Mouse (Mus musculus): ENCODE data around the gene Acap1. TPM values are rescaled to one million over a fixed set of nuclear protein-coding genes. Genes with fewer than 3 reads are reported as not detected.
"Not testable (repeated sequence)": the region's sequence is repeated elsewhere in the genome, so short reads cannot be mapped to it uniquely, and the experiment has no call there.

The Acap1 gene
- polyA plus RNA-seq, 1 experiment from 2014 or later, result 8.7 TPM

GRCm38 (mm10) chr11:69917379-69917948 lies 22.1 kb upstream of the Acap1 start:
- Histone ChIP-seq H3K9me3 (ENCODE audit: control insufficient read depth, low read length) (no peaks in the 10 kb centered on the region), H3K4me1 (replicated peaks; ENCODE audit: control insufficient read depth, insufficient read depth, low read length) (peaks cover 44% of the 10 kb centered on the region), H3K36me3 (ENCODE audit: control insufficient read depth, insufficient read depth, low read length) (peaks cover 40% of the 10 kb centered on the region), H3K9ac (ENCODE audit: low read depth, low read length) (no peak overlapping the region; the same call in 1 of the 2 replicates), H3K4me2 (peak overlapping the region; percentile 96), H3K27me3 (replicated peaks; ENCODE audit: control insufficient read depth, insufficient read depth, low read length) (no peaks in the 10 kb centered on the region), H3K4me3 (ENCODE audit: low read depth, low read length) (peak overlapping the region; percentile 10), H3K27ac (ENCODE audit: low read depth, low read length) (peak overlapping the region; percentile 96)
- ATAC-seq (replicated peaks; ENCODE audit: low FRiP score) (no peak), DNase-seq (ENCODE audit: low spot score) (no peak)
- WGBS, result 76% methylated on average over 8 of the region's 8 CpGs

- peak overlapping the region; percentile 94 for H3K4me3 ChIP-seq (ENCODE audit: low read depth, low read length)
- H3K4me2 ChIP-seq, result peak overlapping the region; percentile 96
- 37% methylated on average over 7 of the region's 7 CpGs for WGBS
- H3K4me1 ChIP-seq (replicated peaks; ENCODE audit: control insufficient read depth, insufficient read depth, low read length), result peaks cover 43% of the 10 kb centered on the region
- H3K27me3 ChIP-seq (replicated peaks; ENCODE audit: control insufficient read depth, insufficient read depth, low read length); DNase-seq (ENCODE audit: low spot score); H3K9me3 ChIP-seq (ENCODE audit: control insufficient read depth, low read length); ATAC-seq (replicated peaks; ENCODE audit: low FRiP score); H3K9ac ChIP-seq (ENCODE audit: low read depth, low read length): not testable (repeated sequence)
- peaks cover 44% of the 10 kb centered on the region for H3K36me3 ChIP-seq (ENCODE audit: control insufficient read depth, insufficient read depth, low read length)
- peak overlapping the region; percentile 96 for H3K27ac ChIP-seq (ENCODE audit: low read depth, low read length)
Observed at GRCm38 (mm10) chr11:69916652-69917378, 21.5 kb upstream of the Acap1 start.

- Histone ChIP-seq H3K36me3 (ENCODE audit: control insufficient read depth, insufficient read depth, low read length) (peaks cover 52% of the 10 kb centered on the region), H3K27me3 (replicated peaks; ENCODE audit: control insufficient read depth, insufficient read depth, low read length) (no peaks in the 10 kb centered on the region), H3K4me3 (ENCODE audit: low read depth, low read length) (peak overlapping the region; percentile 94), H3K9ac (ENCODE audit: low read depth, low read length) (peak overlapping the region; percentile 90), H3K27ac (ENCODE audit: low read depth, low read length) (peak overlapping the region; percentile 96), H3K4me1 (replicated peaks; ENCODE audit: control insufficient read depth, insufficient read depth, low read length) (peaks cover 43% of the 10 kb centered on the region), H3K9me3 (ENCODE audit: control insufficient read depth, low read length) (no peaks in the 10 kb centered on the region), H3K4me2 (peak overlapping the region; percentile 96)
- ATAC-seq (replicated peaks; ENCODE audit: low FRiP score), result peak; percentile 64
- DNase-seq (ENCODE audit: low spot score), result peak; percentile 61
- 29% methylated on average over 5 of the region's 5 CpGs for WGBS
Observed at GRCm38 (mm10) chr11:69915667-69916627, 20.6 kb upstream of the Acap1 start.

- Histone ChIP-seq H3K36me3 (ENCODE audit: control insufficient read depth, insufficient read depth, low read length) (peaks cover 60% of the 10 kb centered on the region), H3K4me2 (peak overlapping the region; percentile 96), H3K9me3 (ENCODE audit: control insufficient read depth, low read length) (no peaks in the 10 kb centered on the region), H3K27ac (ENCODE audit: low read depth, low read length) (peak overlapping the region; percentile 96), H3K4me3 (ENCODE audit: low read depth, low read length) (peak overlapping the region; percentile 94), H3K4me1 (replicated peaks; ENCODE audit: control insufficient read depth, insufficient read depth, low read length) (peaks cover 43% of the 10 kb centered on the region), H3K27me3 (replicated peaks; ENCODE audit: control insufficient read depth, insufficient read depth, low read length) (no peaks in the 10 kb centered on the region), H3K9ac (ENCODE audit: low read depth, low read length) (peak overlapping the region; percentile 90)
- DNase-seq (ENCODE audit: low spot score) (no peak), ATAC-seq (replicated peaks; ENCODE audit: low FRiP score) (no peak)
- WGBS, result 28% methylated on average over 9 of the region's 9 CpGs
Observed at GRCm38 (mm10) chr11:69914917-69915430, 19.6 kb upstream of the Acap1 start.

- Histone ChIP-seq H3K27ac (ENCODE audit: low read depth, low read length) (peak overlapping the region; percentile 96), H3K4me2 (peak overlapping the region; percentile 96), H3K9ac (ENCODE audit: low read depth, low read length) (peak overlapping the region; percentile 90), H3K4me3 (ENCODE audit: low read depth, low read length) (peak overlapping the region; percentile 94), H3K27me3 (replicated peaks; ENCODE audit: control insufficient read depth, insufficient read depth, low read length) (no peaks in the 10 kb centered on the region), H3K4me1 (replicated peaks; ENCODE audit: control insufficient read depth, insufficient read depth, low read length) (peaks cover 42% of the 10 kb centered on the region), H3K36me3 (ENCODE audit: control insufficient read depth, insufficient read depth, low read length) (peaks cover 66% of the 10 kb centered on the region), H3K9me3 (ENCODE audit: control insufficient read depth, low read length) (no peaks in the 10 kb centered on the region)
- DNase-seq (ENCODE audit: low spot score), result no peak
- 2% methylated on average over 17 of the region's 17 CpGs for WGBS
- no peak; the same call in 1 of the 2 replicates for ATAC-seq (replicated peaks; ENCODE audit: low FRiP score)
Observed at GRCm38 (mm10) chr11:69914372-69914764, 19.0 kb upstream of the Acap1 start.

GRCm38 (mm10) chr11:69913554-69914371 lies 18.4 kb upstream of the Acap1 start, which contains the start of gene Gps2:
Gene Gps2, plus strand, starts transcription at chr11:69913888.
- Histone ChIP-seq H3K9ac (ENCODE audit: low read depth, low read length) (peak within 1 kb of the TSS; percentile 90), H3K4me3 (ENCODE audit: low read depth, low read length) (peak within 1 kb of the TSS; percentile 94), H3K36me3 (ENCODE audit: control insufficient read depth, insufficient read depth, low read length) (peaks cover 67% of the 10 kb centered on the region), H3K9me3 (ENCODE audit: control insufficient read depth, low read length) (no peaks in the 10 kb centered on the region), H3K4me2 (peak within 1 kb of the TSS; percentile 96), H3K27ac (ENCODE audit: low read depth, low read length) (peak within 1 kb of the TSS; percentile 96), H3K4me1 (replicated peaks; ENCODE audit: control insufficient read depth, insufficient read depth, low read length) (peaks cover 36% of the 10 kb centered on the region), H3K27me3 (replicated peaks; ENCODE audit: control insufficient read depth, insufficient read depth, low read length) (no peaks in the 10 kb centered on the region)
- DNase-seq (ENCODE audit: low spot score) (peak; percentile 93), ATAC-seq (replicated peaks; ENCODE audit: low FRiP score) (peak; percentile 72)
- WGBS, result 2% methylated on average over 59 of the region's 61 CpGs

- Histone ChIP-seq H3K4me2 (peak overlapping the region; percentile 96), H3K4me3 (ENCODE audit: low read depth, low read length) (peak overlapping the region; percentile 94), H3K4me1 (replicated peaks; ENCODE audit: control insufficient read depth, insufficient read depth, low read length) (peaks cover 27% of the 10 kb centered on the region), H3K9me3 (ENCODE audit: control insufficient read depth, low read length) (no peaks in the 10 kb centered on the region), H3K27me3 (replicated peaks; ENCODE audit: control insufficient read depth, insufficient read depth, low read length) (no peaks in the 10 kb centered on the region), H3K9ac (ENCODE audit: low read depth, low read length) (peak overlapping the region; percentile 90), H3K27ac (ENCODE audit: low read depth, low read length) (peak overlapping the region; percentile 96), H3K36me3 (ENCODE audit: control insufficient read depth, insufficient read depth, low read length) (peaks cover 68% of the 10 kb centered on the region)
- DNase-seq (ENCODE audit: low spot score) (no peak), ATAC-seq (replicated peaks; ENCODE audit: low FRiP score) (no peak)
- WGBS, result 78% methylated on average over 15 of the region's 15 CpGs
Observed at GRCm38 (mm10) chr11:69912716-69913530, 17.6 kb upstream of the Acap1 start.

Data from liver, embryonic 11.5 days (tissue).